Mouse (Mus musculus): Measurements from ENCODE around the gene Krt78. TPM values are rescaled to one million over a fixed set of nuclear protein-coding genes. Genes with fewer than 3 reads are reported as not detected.

Krt78 gene
- polyA plus RNA-seq (2012; rRNA removed) = not detected in 2 replicates

- DNase-seq (ENCODE audit: extremely low spot score in 1 of 2, low spot score in 1 of 2) = no peak
Measured at GRCm38 (mm10) chr15:101954187-101954586, at the start of gene Krt78. TSS of gene Krt78 (minus strand) at chr15:101954287.

- DNase-seq (ENCODE audit: extremely low spot score in 1 of 2, low spot score in 1 of 2) = no peak
Measured at GRCm38 (mm10) chr15:102003516-102003915, 49.4 kb upstream of the Krt78 start.

- DNase-seq (ENCODE audit: extremely low spot score in 1 of 2, low spot score in 1 of 2) = no peak
Measured at GRCm38 (mm10) chr15:102002646-102003488, 48.8 kb upstream of the Krt78 start.

- no peak for DNase-seq (ENCODE audit: extremely low spot score in 1 of 2, low spot score in 1 of 2)
Measured at GRCm38 (mm10) chr15:101999676-102000335, 45.7 kb upstream of the Krt78 start.

GRCm38 (mm10) chr15:101999156-101999555 lies 45.1 kb upstream of the Krt78 start:
- no peak for DNase-seq (ENCODE audit: extremely low spot score in 1 of 2, low spot score in 1 of 2)

- peak in 1 of 2 experiments; percentile 41 for DNase-seq (ENCODE audit: extremely low spot score in 1 of 2, low spot score in 1 of 2)
Measured at GRCm38 (mm10) chr15:101996450-101997078, 42.5 kb upstream of the Krt78 start.

- peak in 1 of 2 experiments; percentile 25 for DNase-seq (ENCODE audit: extremely low spot score in 1 of 2, low spot score in 1 of 2)
Measured at GRCm38 (mm10) chr15:101995484-101996236, 41.6 kb upstream of the Krt78 start.

GRCm38 (mm10) chr15:101994365-101994764 lies 40.3 kb upstream of the Krt78 start:
- DNase-seq (ENCODE audit: extremely low spot score in 1 of 2, low spot score in 1 of 2) = no peak

GRCm38 (mm10) chr15:101990946-101991345 lies 36.9 kb upstream of the Krt78 start:
- no peak for DNase-seq (ENCODE audit: extremely low spot score in 1 of 2, low spot score in 1 of 2)

- DNase-seq (ENCODE audit: extremely low spot score in 1 of 2, low spot score in 1 of 2) = no peak
Measured at GRCm38 (mm10) chr15:101988714-101989113, 34.6 kb upstream of the Krt78 start.

- DNase-seq (ENCODE audit: extremely low spot score in 1 of 2, low spot score in 1 of 2) = peak; percentile 63 to 93
Measured at GRCm38 (mm10) chr15:101988119-101988518, 34.0 kb upstream of the Krt78 start.

GRCm38 (mm10) chr15:101984746-101985145 lies 30.7 kb upstream of the Krt78 start:
- no peak for DNase-seq (ENCODE audit: extremely low spot score in 1 of 2, low spot score in 1 of 2)

GRCm38 (mm10) chr15:101983949-101984601 lies 30.0 kb upstream of the Krt78 start:
- peak; percentile 89 to 98 for DNase-seq (ENCODE audit: extremely low spot score in 1 of 2, low spot score in 1 of 2)

GRCm38 (mm10) chr15:101983315-101983948 lies 29.3 kb upstream of the Krt78 start:
- no peak for DNase-seq (ENCODE audit: extremely low spot score in 1 of 2, low spot score in 1 of 2)

- no peak for DNase-seq (ENCODE audit: extremely low spot score in 1 of 2, low spot score in 1 of 2)
Measured at GRCm38 (mm10) chr15:101980849-101981248, 26.8 kb upstream of the Krt78 start.

- DNase-seq (ENCODE audit: extremely low spot score in 1 of 2, low spot score in 1 of 2) = peak in 1 of 2 experiments; percentile 81
Measured at GRCm38 (mm10) chr15:101977043-101977726, 23.1 kb upstream of the Krt78 start.

GRCm38 (mm10) chr15:101976641-101977040 lies 22.6 kb upstream of the Krt78 start:
- DNase-seq (ENCODE audit: extremely low spot score in 1 of 2, low spot score in 1 of 2) = no peak

- DNase-seq (ENCODE audit: extremely low spot score in 1 of 2, low spot score in 1 of 2) = no peak
Measured at GRCm38 (mm10) chr15:101976023-101976422, 21.9 kb upstream of the Krt78 start.
